31 mouse cellular contexts compared by ENCODE assay signal in the genomic region with DNA sequence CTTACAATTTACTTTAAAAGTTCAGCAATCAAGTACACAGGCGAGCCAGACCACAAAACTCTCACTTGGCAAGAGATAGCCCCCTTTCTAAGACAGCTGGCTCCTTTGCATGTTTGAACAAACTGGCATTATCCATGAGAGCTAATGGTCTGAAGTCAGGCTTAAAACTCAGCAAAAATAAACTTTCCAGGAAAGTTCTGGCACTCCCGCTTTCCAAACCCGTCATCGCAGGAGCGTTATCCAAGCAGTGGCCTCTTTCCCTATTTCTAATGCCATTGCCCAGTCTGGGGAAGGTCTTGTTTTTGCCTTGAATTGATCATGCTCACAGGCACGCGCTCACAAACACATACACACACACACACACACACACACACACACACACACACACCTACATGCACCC. TPM values are rescaled to one million over a fixed set of nuclear protein-coding genes. Genes with fewer than 3 reads are reported as not detected.
"Had no signal": no experiment of that assay in that cellular context is flagged by ENCODE, and none has a peak within 500 bp of the region (broad histone marks: within the 10 kb centered on the region; RNA-seq: fewer than 3 reads in every experiment).

No protein-coding gene starts in this region.

- H3K4me3 ChIP-seq: limb, embryonic 10.5 days; limb, embryonic 12.5 days; limb, embryonic 13.5 days; limb, embryonic 15.5 days; liver, embryonic 12.5 days; liver, embryonic 13.5 days; liver, embryonic 15.5 days; lung, embryonic 15.5 days; megakaryocyte, embryonic 14.5 days; midbrain, embryonic 10.5 days; midbrain, embryonic 12.5 days; midbrain, embryonic 13.5 days; midbrain, embryonic 15.5 days; myocyte; neural tube, embryonic 12.5 days; neural tube, embryonic 13.5 days had no signal

- H3K4me2 ChIP-seq: limb, embryonic 12.5 days; limb, embryonic 13.5 days; limb, embryonic 15.5 days; liver, embryonic 11.5 days; liver, embryonic 12.5 days; liver, embryonic 13.5 days; liver, embryonic 15.5 days; lung, embryonic 14.5 days; lung, embryonic 15.5 days; midbrain, embryonic 11.5 days; midbrain, embryonic 12.5 days; midbrain, embryonic 13.5 days; midbrain, embryonic 15.5 days; neural tube, embryonic 12.5 days; neural tube, embryonic 13.5 days had no signal

- H3K27ac ChIP-seq: limb, embryonic 10.5 days; limb, embryonic 12.5 days; limb, embryonic 13.5 days; limb, embryonic 15.5 days; liver, embryonic 12.5 days; liver, embryonic 13.5 days; liver, embryonic 14.5 days; liver, embryonic 15.5 days; lung, embryonic 15.5 days; macrophage; midbrain, embryonic 10.5 days; midbrain, embryonic 12.5 days; midbrain, embryonic 13.5 days; midbrain, embryonic 15.5 days; neural tube, embryonic 12.5 days; neural tube, embryonic 13.5 days had no signal

- H3K9me3 ChIP-seq: limb, embryonic 10.5 days; limb, embryonic 13.5 days; liver, embryonic 12.5 days; liver, embryonic 13.5 days; liver, embryonic 15.5 days; midbrain, embryonic 12.5 days; midbrain, embryonic 15.5 days had no signal

- DNase-seq: left cerebral cortex, postnatal 4 days; liver; liver, embryonic 13.5 days; liver, postnatal 0 days; lung, adult 18-20 months; lung, adult 2 months; lung, embryonic 14.5 days; lung, postnatal 14 days; lung, postnatal 36 days; midbrain, embryonic 14.5 days had no signal

- ATAC-seq: liver, embryonic 12.5 days; liver, postnatal 0 days; lung, postnatal 0 days; midbrain, embryonic 13.5 days; midbrain, embryonic 15.5 days; midbrain, embryonic 16.5 days had no signal

- H3K9ac ChIP-seq: limb, embryonic 12.5 days; limb, embryonic 13.5 days; limb, embryonic 15.5 days; liver, embryonic 12.5 days; liver, embryonic 13.5 days; liver, embryonic 14.5 days; liver, embryonic 15.5 days; liver, postnatal 0 days; lung, embryonic 14.5 days; lung, embryonic 15.5 days; midbrain, embryonic 12.5 days; midbrain, embryonic 13.5 days; midbrain, embryonic 15.5 days; neural tube, embryonic 12.5 days; neural tube, embryonic 13.5 days had no signal

- H3K27me3 ChIP-seq: limb, embryonic 12.5 days; limb, embryonic 15.5 days; lung, embryonic 15.5 days; megakaryocyte, embryonic 14.5 days; midbrain, embryonic 15.5 days; neural tube, embryonic 12.5 days had no signal

- H3K4me1 ChIP-seq: liver, embryonic 12.5 days; liver, embryonic 13.5 days; liver, embryonic 15.5 days had no signal

- H3K36me3 ChIP-seq: limb, embryonic 10.5 days; limb, embryonic 12.5 days; limb, embryonic 13.5 days; limb, embryonic 15.5 days; liver, embryonic 12.5 days; liver, embryonic 13.5 days; liver, embryonic 15.5 days; lung, embryonic 15.5 days; midbrain, embryonic 10.5 days; midbrain, embryonic 12.5 days; midbrain, embryonic 13.5 days; midbrain, embryonic 15.5 days; neural tube, embryonic 12.5 days; neural tube, embryonic 13.5 days had no signal

RNA-seq across cellular contexts. Expression of gene Hes1, which starts 41.3 kb away (rescaled TPM):
- polyA plus RNA-seq: macrophage had no signal
